Mouse (Mus musculus): Measurements from ENCODE around the gene Rapgef3. TPM values are rescaled to one million over a fixed set of nuclear protein-coding genes. Genes with fewer than 3 reads are reported as not detected.

Gene Rapgef3
- 9.0 and 10.0 TPM in 2 replicates for polyA plus RNA-seq (2015; fragmentation: Nextera tagmentation; extraction: Ambion mirVana)

- Histone ChIP-seq H3K36me3 (no peaks in the 10 kb centered on the region), H3K9me3 (no peaks in the 10 kb centered on the region), H3K27me3 (replicated peaks) (peaks cover 21% of the 10 kb centered on the region), H3K4me3 (replicated peaks) (peak within 1 kb of the TSS; percentile 55), H3K4me2 (peak within 1 kb of the TSS; percentile 97), H3K9ac (peak within 1 kb of the TSS; percentile 29; the same call in 1 of the 2 replicates), H3K4me1 (peaks cover 28% of the 10 kb centered on the region), H3K27ac (peak within 1 kb of the TSS; percentile 75)
- ATAC-seq (ENCODE audit: insufficient read depth, low FRiP score, low read depth): peak; percentile 80
- WGBS: under 1% methylated on average over 44 of the region's 44 CpGs
Measured at GRCm38 (mm10) chr15:97767280-97768186, at the start of gene Rapgef3. Gene Rapgef3 (minus strand): TSS chr15:97767972.

GRCm38 (mm10) chr15:97816199-97816994 lies 48.6 kb upstream of the Rapgef3 start:
- H3K27me3 ChIP-seq (replicated peaks): no peaks in the 10 kb centered on the region
- no peak overlapping the region for H3K27ac ChIP-seq
- 90% methylated on average over 16 of the region's 17 CpGs for WGBS
- ATAC-seq (ENCODE audit: insufficient read depth, low FRiP score, low read depth): no peak
- H3K36me3 ChIP-seq: 0 out of 2 replicates have a peak, but pooled peaks cover under 1% of the 10 kb centered on the region
- H3K9me3 ChIP-seq: no peaks in the 10 kb centered on the region
- H3K9ac ChIP-seq: no peak overlapping the region
- no peak overlapping the region for H3K4me3 ChIP-seq (replicated peaks)
- H3K4me1 ChIP-seq: peaks cover 41% of the 10 kb centered on the region
- no peak overlapping the region for H3K4me2 ChIP-seq

- ATAC-seq (ENCODE audit: insufficient read depth, low FRiP score, low read depth): no peak
- Histone ChIP-seq H3K4me1 (peaks cover 30% of the 10 kb centered on the region), H3K9me3 (no peaks in the 10 kb centered on the region), H3K27me3 (replicated peaks) (no peaks in the 10 kb centered on the region), H3K27ac (no peak overlapping the region), H3K9ac (no peak overlapping the region), H3K4me2 (no peak overlapping the region), H3K36me3 (peaks cover 11% of the 10 kb centered on the region), H3K4me3 (replicated peaks) (no peak overlapping the region)
- 92% methylated on average over 4 of the region's 4 CpGs for WGBS
Measured at GRCm38 (mm10) chr15:97815254-97815653, 47.5 kb upstream of the Rapgef3 start.

- peaks cover 16% of the 10 kb centered on the region for H3K36me3 ChIP-seq
- H3K4me2 ChIP-seq: no peak overlapping the region
- peaks cover 30% of the 10 kb centered on the region for H3K4me1 ChIP-seq
- H3K27ac ChIP-seq: no peak overlapping the region
- no peak overlapping the region for H3K9ac ChIP-seq
- WGBS: 53% methylated on average over 5 of the region's 5 CpGs
- H3K4me3 ChIP-seq (replicated peaks): no peak overlapping the region
- no peak for ATAC-seq (ENCODE audit: insufficient read depth, low FRiP score, low read depth)
- H3K9me3 ChIP-seq: no peaks in the 10 kb centered on the region
- no peaks in the 10 kb centered on the region for H3K27me3 ChIP-seq (replicated peaks)
Measured at GRCm38 (mm10) chr15:97814703-97815102, 46.9 kb upstream of the Rapgef3 start.

- Histone ChIP-seq H3K9ac (no peak overlapping the region), H3K4me3 (replicated peaks) (no peak overlapping the region), H3K9me3 (no peaks in the 10 kb centered on the region), H3K27me3 (replicated peaks) (no peaks in the 10 kb centered on the region), H3K27ac (peak overlapping the region; percentile 18; the same call in 1 of the 2 replicates), H3K4me2 (peak overlapping the region; percentile 13; the same call in 1 of the 2 replicates), H3K36me3 (peaks cover 26% of the 10 kb centered on the region), H3K4me1 (peaks cover 30% of the 10 kb centered on the region)
- no peak for ATAC-seq (ENCODE audit: insufficient read depth, low FRiP score, low read depth)
- WGBS: 39% methylated on average over 21 of the region's 21 CpGs
Measured at GRCm38 (mm10) chr15:97813452-97814204, 45.9 kb upstream of the Rapgef3 start.

- Histone ChIP-seq H3K27ac (no peak overlapping the region; the same call in 1 of the 2 replicates), H3K9me3 (no peaks in the 10 kb centered on the region), H3K9ac (no peak overlapping the region), H3K4me3 (replicated peaks) (no peak overlapping the region), H3K36me3 (peaks cover 27% of the 10 kb centered on the region), H3K4me2 (no peak overlapping the region), H3K4me1 (peaks cover 30% of the 10 kb centered on the region), H3K27me3 (replicated peaks) (no peaks in the 10 kb centered on the region)
- no peak for ATAC-seq (ENCODE audit: insufficient read depth, low FRiP score, low read depth)
- 64% methylated on average over 7 of the region's 7 CpGs for WGBS
Measured at GRCm38 (mm10) chr15:97812875-97813274, 45.1 kb upstream of the Rapgef3 start.

GRCm38 (mm10) chr15:97812126-97812525 lies 44.4 kb upstream of the Rapgef3 start:
- Histone ChIP-seq H3K4me1 (peaks cover 30% of the 10 kb centered on the region), H3K9me3 (no peaks in the 10 kb centered on the region), H3K27me3 (replicated peaks) (no peaks in the 10 kb centered on the region), H3K36me3 (peaks cover 32% of the 10 kb centered on the region), H3K4me2 (no peak overlapping the region), H3K9ac (no peak overlapping the region), H3K27ac (0 out of 2 replicates have a peak overlapping the region, but pooled peaks have one; percentile 21), H3K4me3 (replicated peaks) (no peak overlapping the region)
- 59% methylated on average over 6 of the region's 6 CpGs for WGBS
- 0 out of 2 replicates have a peak, but pooled peaks have one; percentile 32 for ATAC-seq (ENCODE audit: insufficient read depth, low FRiP score, low read depth)

GRCm38 (mm10) chr15:97811307-97811706 lies 43.5 kb upstream of the Rapgef3 start:
- H3K36me3 ChIP-seq: peaks cover 37% of the 10 kb centered on the region
- WGBS: 85% methylated on average over 9 of the region's 9 CpGs
- ATAC-seq (ENCODE audit: insufficient read depth, low FRiP score, low read depth): no peak

GRCm38 (mm10) chr15:97810399-97810798 lies 42.6 kb upstream of the Rapgef3 start:
- Histone ChIP-seq H3K27ac (no peak overlapping the region), H3K36me3 (peaks cover 37% of the 10 kb centered on the region), H3K4me1 (peaks cover 30% of the 10 kb centered on the region), H3K4me2 (no peak overlapping the region), H3K27me3 (replicated peaks) (no peaks in the 10 kb centered on the region), H3K4me3 (replicated peaks) (no peak overlapping the region), H3K9ac (no peak overlapping the region), H3K9me3 (no peaks in the 10 kb centered on the region)
- no peak for ATAC-seq (ENCODE audit: insufficient read depth, low FRiP score, low read depth)
- 88% methylated on average over 5 of the region's 5 CpGs for WGBS

More at GRCm38 (mm10) chr15:97811307-97811706, 43.5 kb upstream of the Rapgef3 start:
- Histone ChIP-seq H3K4me2 (no peak overlapping the region), H3K9ac (no peak overlapping the region), H3K9me3 (no peaks in the 10 kb centered on the region), H3K4me1 (peaks cover 30% of the 10 kb centered on the region), H3K27me3 (replicated peaks) (no peaks in the 10 kb centered on the region), H3K27ac (no peak overlapping the region), H3K4me3 (replicated peaks) (no peak overlapping the region)

GRCm38 (mm10) chr15:97809942-97810341 lies 42.2 kb upstream of the Rapgef3 start:
- no peak overlapping the region for H3K27ac ChIP-seq
- peaks cover 30% of the 10 kb centered on the region for H3K4me1 ChIP-seq
- no peak for ATAC-seq (ENCODE audit: insufficient read depth, low FRiP score, low read depth)
- 81% methylated on average over 5 of the region's 5 CpGs for WGBS
- no peak overlapping the region for H3K4me3 ChIP-seq (replicated peaks)
- H3K36me3 ChIP-seq: peaks cover 38% of the 10 kb centered on the region
- no peaks in the 10 kb centered on the region for H3K9me3 ChIP-seq
- H3K27me3 ChIP-seq (replicated peaks): no peaks in the 10 kb centered on the region
- no peak overlapping the region for H3K9ac ChIP-seq
- H3K4me2 ChIP-seq: no peak overlapping the region

- 80% methylated on average over 14 of the region's 14 CpGs for WGBS
- no peaks in the 10 kb centered on the region for H3K9me3 ChIP-seq
- peaks cover 41% of the 10 kb centered on the region for H3K36me3 ChIP-seq
- no peaks in the 10 kb centered on the region for H3K27me3 ChIP-seq (replicated peaks)
- peaks cover 24% of the 10 kb centered on the region for H3K4me1 ChIP-seq
- no peak for ATAC-seq (ENCODE audit: insufficient read depth, low FRiP score, low read depth)
- no peak overlapping the region for H3K9ac ChIP-seq
- no peak overlapping the region for H3K4me2 ChIP-seq
- H3K27ac ChIP-seq: no peak overlapping the region
- no peak overlapping the region for H3K4me3 ChIP-seq (replicated peaks)
Measured at GRCm38 (mm10) chr15:97809206-97809605, 41.4 kb upstream of the Rapgef3 start.

Data from stomach, embryonic 15.5 days (tissue).